Mouse (Mus musculus) CH12.LX (cell line): ENCODE measurements around the gene Irak1bp1. TPM values are rescaled to one million over a fixed set of nuclear protein-coding genes. Genes with fewer than 3 reads are reported as not detected.

Source experiments
- DNase-seq: peaks from one replicate; pipeline ENCODE4 v3.0.0-alpha.2; 2013; ENCODE audit errors: extremely low read depth
- H3K27ac ChIP-seq: 2 replicates; pipeline ENCODE4 v1.5.1; 2012; ENCODE audit warnings: low read depth, mild to moderate bottlenecking, control low read depth, moderate library complexity; ENCODE audit not compliant: insufficient read depth
- H3K27me3 ChIP-seq: replicated peaks from 2 replicates; pipeline ENCODE3; 2012; ENCODE audit warnings: inconsistent platforms
- H3K36me3 ChIP-seq, 2 experiments: replicated peaks in 1 of 2; 2 replicates each; pipeline versions ENCODE3 to v1.6.1; 2012; ENCODE audit warnings: inconsistent platforms in 1 of 2, low read length in 1 of 2, mild to moderate bottlenecking in 1 of 2, mixed read lengths in 1 of 2, moderate library complexity in 1 of 2; ENCODE audit not compliant: control insufficient read depth in 1 of 2, insufficient read depth in 1 of 2
- H3K4me1 ChIP-seq, 2 experiments: 2 replicates each; pipeline ENCODE4 v1.6.1; 2012; ENCODE audit warnings: inconsistent platforms in 1 of 2, moderate library complexity in 1 of 2; ENCODE audit not compliant: insufficient read depth in 2 of 2, control insufficient read depth in 1 of 2
- H3K4me2 ChIP-seq: 2 replicates; pipeline ENCODE4 v1.6.1; 2012; ENCODE audit warnings: low read depth, mild to moderate bottlenecking, control low read depth; ENCODE audit not compliant: poor library complexity, insufficient read depth, severe bottlenecking
- H3K4me3 ChIP-seq, 3 experiments: fragments of 150-350 bp in 1 of 3; sonication (generic) in 1 of 3; replicated peaks in 1 of 3; 2 replicates each; pipeline versions ENCODE3 to v1.5.1; 2011 to 2012; ENCODE audit warnings: low read depth in 2 of 3, low read length in 2 of 3, mild to moderate bottlenecking in 2 of 3, moderate library complexity in 2 of 3, control low read depth in 1 of 3, improper control_type of control experiment in 1 of 3, inconsistent platforms in 1 of 3, mixed read lengths in 1 of 3; ENCODE audit not compliant: poor library complexity in 1 of 3
- H3K79me2 ChIP-seq: replicated peaks from 2 replicates; pipeline ENCODE4 v1.6.1; 2012; ENCODE audit warnings: mild to moderate bottlenecking, moderate library complexity; ENCODE audit not compliant: control insufficient read depth, poor library complexity, insufficient read depth, severe bottlenecking; ENCODE audit errors: extremely low read depth
- H3K9ac ChIP-seq: 2 replicates; pipeline ENCODE4 v1.6.1; 2012; ENCODE audit warnings: low read depth, mild to moderate bottlenecking, control low read depth, moderate library complexity; ENCODE audit not compliant: insufficient read depth
- H3K9me3 ChIP-seq: replicated peaks from 2 replicates; pipeline ENCODE3; 2012; ENCODE audit warnings: low read length, inconsistent platforms, mixed read lengths
- CHD2 ChIP-seq: IDR thresholded peaks from 2 replicates; pipeline ENCODE4 v1.6.1; 2011; ENCODE audit warnings: low read length, improper control_type of control experiment
- E2F4 ChIP-seq: IDR thresholded peaks from 2 replicates; pipeline ENCODE4 v1.6.1; 2011; ENCODE audit warnings: low read depth, low read length, improper control_type of control experiment; ENCODE audit not compliant: insufficient replicate concordance
- ELF1 ChIP-seq: IDR thresholded peaks from 2 replicates; pipeline ENCODE4 v1.6.1; 2014; ENCODE audit warnings: low read depth, mild to moderate bottlenecking, inconsistent platforms, low read length, improper control_type of control experiment
- EP300 ChIP-seq: IDR thresholded peaks from 2 replicates; pipeline ENCODE4 v1.6.1; 2011; ENCODE audit warnings: low read length, improper control_type of control experiment
- GABPA ChIP-seq: IDR thresholded peaks from 2 replicates; pipeline ENCODE4 v1.6.1; 2012; ENCODE audit warnings: low read depth, low read length, improper control_type of control experiment, inconsistent platforms; ENCODE audit not compliant: insufficient replicate concordance
- HCFC1 ChIP-seq: IDR thresholded peaks from 2 replicates; pipeline ENCODE4 v1.6.1; 2012; ENCODE audit warnings: low read depth, mild to moderate bottlenecking, inconsistent platforms, low read length, improper control_type of control experiment
- KAT2A ChIP-seq: IDR thresholded peaks from 2 replicates; pipeline ENCODE4 v1.6.1; 2012; ENCODE audit warnings: low read length, improper control_type of control experiment, inconsistent platforms; ENCODE audit not compliant: insufficient replicate concordance
- MAFK ChIP-seq: IDR thresholded peaks from 2 replicates; pipeline ENCODE4 v1.6.1; 2011; ENCODE audit warnings: low read length, improper control_type of control experiment; ENCODE audit not compliant: insufficient replicate concordance
- MAX ChIP-seq: IDR thresholded peaks from 2 replicates; pipeline ENCODE4 v1.6.1; 2011; ENCODE audit warnings: low read length, improper control_type of control experiment
- MEF2A ChIP-seq: IDR thresholded peaks from 2 replicates; pipeline ENCODE4 v1.6.1; 2014; ENCODE audit warnings: low read depth, mild to moderate bottlenecking, inconsistent platforms, low read length, improper control_type of control experiment, borderline replicate concordance
- MXI1 ChIP-seq: IDR thresholded peaks from 2 replicates; pipeline ENCODE4 v1.6.1; 2011; ENCODE audit warnings: mild to moderate bottlenecking, low read depth, low read length, improper control_type of control experiment
- MYC ChIP-seq: IDR thresholded peaks from 2 replicates; pipeline ENCODE4 v1.6.1; 2011; ENCODE audit warnings: low read depth, mild to moderate bottlenecking, improper control_type of control experiment, low read length
- NELFE ChIP-seq: IDR thresholded peaks from 2 replicates; pipeline ENCODE4 v1.6.1; 2011; ENCODE audit warnings: low read depth, low read length, improper control_type of control experiment
- NRF1 ChIP-seq: IDR thresholded peaks from 2 replicates; pipeline ENCODE4 v1.6.1; 2014; ENCODE audit warnings: low read depth, mild to moderate bottlenecking, inconsistent platforms, low read length, improper control_type of control experiment, moderate library complexity
- PAX5 ChIP-seq: IDR thresholded peaks from 2 replicates; pipeline ENCODE4 v1.6.1; 2012; ENCODE audit warnings: low read length, inconsistent platforms, mixed read lengths
- POLR2AphosphoS2 ChIP-seq: IDR thresholded peaks from 2 replicates; pipeline ENCODE4 v1.6.1; 2011; ENCODE audit warnings: low read depth, low read length, improper control_type of control experiment
- RCOR1 ChIP-seq: conservative IDR thresholded peaks from 2 replicates; pipeline ENCODE4 v1.6.1; 2012; ENCODE audit warnings: low read depth, mild to moderate bottlenecking, inconsistent platforms, low read length, improper control_type of control experiment
- SIN3A ChIP-seq: IDR thresholded peaks from 2 replicates; pipeline ENCODE4 v1.6.1; 2012; ENCODE audit warnings: low read length, improper control_type of control experiment, inconsistent platforms
- USF1 ChIP-seq: IDR thresholded peaks from 2 replicates; pipeline ENCODE4 v1.6.1; 2014; ENCODE audit warnings: low read depth, mild to moderate bottlenecking, inconsistent platforms, low read length, improper control_type of control experiment
- ZKSCAN1 ChIP-seq: IDR thresholded peaks from 2 replicates; pipeline ENCODE4 v1.6.1; 2012; ENCODE audit warnings: low read depth, inconsistent platforms, low read length, improper control_type of control experiment, borderline replicate concordance
- ZNF384 ChIP-seq: IDR thresholded peaks from 2 replicates; pipeline ENCODE4 v1.6.1; 2012; ENCODE audit warnings: low read depth, low read length, improper control_type of control experiment, inconsistent platforms
- dilution Hi-C: fragments of 300-500 bp; cut with MboI; formaldehyde crosslinking; loops from 2 replicates; pipeline ENCODE4 v1.14.3; 2020; ENCODE audit warnings: low sequenced_read_pairs; ENCODE audit not compliant: extremely low pct_unique_long_range_greater_than_20kb, extremely low pct_ligation_motif_present
- in situ Hi-C: fragments of 300-500 bp; cut with MboI; formaldehyde crosslinking; loops from 3 replicates; pipeline ENCODE4 v1.14.3; 2019; ENCODE audit warnings: low sequenced_read_pairs, low pct_ligation_motif_present, low pct_unique_long_range_greater_than_20kb, mixed read lengths
- polyA plus RNA-seq: library from polyadenylated mRNA; unstranded; fragments of >175 nt; gene quantifications from 2 replicates; pipeline ENCODE4 v1.2.1, GENCODE M21; 2012; ENCODE audit warnings: low read depth; ENCODE audit not compliant: insufficient read length
- total RNA-seq, 2 experiments: library from RNA; depleted of rRNA; stranded (reverse); fragments of 300-350 nt in 1 of 2; fragments of >200 nt in 1 of 2; gene quantifications; 2 replicates each; pipeline ENCODE4 v1.2.3; 2012 to 2014

Gene Irak1bp1
- total and polyA plus RNA-seq, 3 experiments: 16.3 to 44.2 (median 31.4) TPM

GRCm38 (mm10) chr9:82866121-82866520 is 36.8 kb downstream of the Irak1bp1 start:
- dilution Hi-C loops: no loop called here
- Histone ChIP-seq H3K79me2 (no peaks in the 10 kb centered on the region), H3K4me2 (no peak overlapping the region), H3K9me3 (no peaks in the 10 kb centered on the region), H3K9ac (no peak overlapping the region), H3K27me3 (no peaks in the 10 kb centered on the region), H3K27ac (no peak overlapping the region), H3K36me3 (peaks cover 13 to 41% of the 10 kb centered on the region in 2 experiments), H3K4me3 (no peak overlapping the region), H3K4me1 (no peaks in the 10 kb centered on the region)
- DNase-seq: no peak
- TF ChIP-seq MEF2A (no peak), MAX (no peak), PAX5 (no peak), NRF1 (no peak), CHD2 (no peak), USF1 (no peak), GABPA (no peak), RCOR1 (no peak), ZKSCAN1 (no peak), SIN3A (no peak), EP300 (no peak), POLR2AphosphoS2 (no peak)
- in situ Hi-C loops: loop anchor here (25.0 kb wide), 1 partner anchor 746 kb away; no protein-coding TSS in a partner anchor

GRCm38 (mm10) chr9:82867698-82868097 is 38.4 kb downstream of the Irak1bp1 start:
- no peaks in the 10 kb centered on the region; the same call in 1 of the 2 replicates for H3K79me2 ChIP-seq
- dilution Hi-C loops (no loop called here), in situ Hi-C loops (loop anchor here (25.0 kb wide), 1 partner anchor 745 kb away; no protein-coding TSS in a partner anchor)
- H3K4me1 ChIP-seq: peaks cover 0 to 9% of the 10 kb centered on the region in 2 experiments; a peak in 2 of 4 replicates
- DNase-seq: no peak
- no peaks in the 10 kb centered on the region for H3K9me3 ChIP-seq
- TF ChIP-seq MXI1 (no peak), USF1 (no peak), EP300 (no peak), KAT2A (no peak), HCFC1 (no peak), NELFE (no peak), ZKSCAN1 (no peak), MEF2A (no peak), CHD2 (no peak), RCOR1 (no peak), ZNF384 (no peak), ELF1 (no peak), E2F4 (no peak), MYC (no peak), SIN3A (no peak), MAFK (no peak)
- peaks cover 21 to 53% of the 10 kb centered on the region in 2 experiments for H3K36me3 ChIP-seq
- no peak overlapping the region for H3K4me2 ChIP-seq
- H3K27me3 ChIP-seq: no peaks in the 10 kb centered on the region
- no peak overlapping the region for H3K4me3 ChIP-seq
- no peak overlapping the region for H3K9ac ChIP-seq
- H3K27ac ChIP-seq: no peak overlapping the region
